ENCODE assay signal across 12 mouse cellular contexts in the genomic region with DNA sequence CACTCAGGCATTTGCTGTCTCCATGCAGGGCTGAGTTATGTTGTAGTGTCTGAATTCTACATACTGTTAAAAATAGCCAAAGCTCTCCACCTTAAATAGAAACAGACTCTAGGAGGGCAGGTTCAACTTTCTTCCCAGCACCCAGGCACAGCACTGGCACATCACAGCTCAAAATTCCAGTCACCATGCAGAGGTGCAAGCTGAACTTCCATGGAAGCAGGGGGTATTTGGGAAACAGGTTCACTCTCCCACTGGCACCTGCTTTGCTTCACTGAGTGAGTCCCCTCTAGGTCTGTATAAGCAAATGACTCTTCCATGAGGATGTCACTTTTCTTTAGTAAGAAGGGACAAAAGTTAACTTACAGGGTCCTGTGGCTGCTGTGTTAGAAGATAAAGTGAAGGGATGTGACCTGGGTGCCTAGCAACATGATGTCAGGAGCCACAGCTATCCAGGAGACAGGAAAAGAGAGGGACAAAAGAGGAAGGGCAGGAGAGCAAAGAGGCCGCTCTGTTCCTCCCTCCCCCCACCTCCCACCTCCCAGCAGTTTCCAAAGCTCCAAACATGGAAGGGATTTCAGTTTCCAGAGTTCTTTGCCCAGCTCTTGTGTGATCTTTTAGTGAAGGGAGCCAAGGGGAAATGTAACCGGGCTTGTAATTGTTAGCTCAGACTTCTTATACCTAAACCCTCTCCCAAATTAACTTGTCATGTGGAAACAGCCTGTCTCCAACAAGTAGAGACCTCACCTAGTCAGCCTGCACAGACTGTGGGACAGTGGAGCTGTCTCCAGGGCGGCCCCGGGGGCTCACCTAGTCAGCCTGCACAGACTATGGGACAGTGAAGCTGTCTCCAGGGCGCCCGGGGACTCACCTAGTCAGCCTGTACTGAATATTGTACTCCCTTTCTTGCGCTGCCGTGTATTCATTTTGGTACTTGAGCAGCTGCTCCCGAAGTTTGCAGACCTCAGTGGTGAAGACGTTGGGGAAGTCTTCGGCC. TPM values are rescaled to one million over a fixed set of nuclear protein-coding genes. Genes with fewer than 3 reads are reported as not detected.
DNase-seq lines count a peak whose midpoint lies in the region; ATAC-seq lines count a peak whose summit lies in the region.
"Had no signal": no experiment of that assay in that cellular context is flagged by ENCODE, and none has a peak within 500 bp of the region (broad histone marks: within the 10 kb centered on the region; RNA-seq: fewer than 3 reads in every experiment).

No protein-coding gene starts in this region.

- H3K4me1 ChIP-seq in hindbrain, embryonic 10.5 days (replicated peaks), result peaks cover 17% of the 10 kb centered on the region
- peaks cover 10% of the 10 kb centered on the region; the same call in 1 of the 2 replicates for H3K4me1 ChIP-seq in hindbrain, embryonic 12.5 days
- H3K4me1 ChIP-seq in heart, embryonic 11.5 days (ENCODE audit: control insufficient read depth, insufficient read depth, low read length), result peaks cover 30% of the 10 kb centered on the region
- peaks cover 10% of the 10 kb centered on the region for H3K4me1 ChIP-seq in neural tube, embryonic 12.5 days

- H3K27ac ChIP-seq in hindbrain, embryonic 10.5 days, result peak overlapping the region; percentile 75
- no peak overlapping the region for H3K27ac ChIP-seq in hindbrain, embryonic 12.5 days
- H3K27ac ChIP-seq in heart, embryonic 11.5 days (ENCODE audit: low read depth, low read length), result peak overlapping the region; percentile 100
- no peak overlapping the region for H3K27ac ChIP-seq in neural tube, embryonic 12.5 days
- H3K27ac ChIP-seq: embryonic facial prominence, embryonic 12.5 days had no signal

- 36% methylated on average over 11 of the region's 11 CpGs for WGBS in hindbrain, embryonic 10.5 days
- WGBS in hindbrain, embryonic 12.5 days, result 40% methylated on average over 11 of the region's 11 CpGs
- 31% methylated on average over 11 of the region's 11 CpGs for WGBS in heart, embryonic 11.5 days (ENCODE audit: insufficient replicate concordance)
- WGBS in neural tube, embryonic 12.5 days, result 54% methylated on average over 11 of the region's 11 CpGs

- H3K9me3 ChIP-seq in hindbrain, embryonic 10.5 days, result no peaks in the 10 kb centered on the region
- H3K9me3 ChIP-seq in hindbrain, embryonic 12.5 days (replicated peaks), result no peaks in the 10 kb centered on the region
- H3K9me3 ChIP-seq in heart, embryonic 11.5 days (replicated peaks; ENCODE audit: control insufficient read depth, low read length), result no peaks in the 10 kb centered on the region
- H3K9me3 ChIP-seq in neural tube, embryonic 12.5 days, result no peaks in the 10 kb centered on the region
- H3K9me3 ChIP-seq: embryonic facial prominence, embryonic 12.5 days had no signal

- no peak overlapping the region for H3K4me2 ChIP-seq in hindbrain, embryonic 12.5 days (replicated peaks)
- peak overlapping the region; percentile 50 for H3K4me2 ChIP-seq in heart, embryonic 11.5 days
- H3K4me2 ChIP-seq in neural tube, embryonic 12.5 days (replicated peaks), result no peak overlapping the region
- H3K4me2 ChIP-seq: embryonic facial prominence, embryonic 12.5 days had no signal

- no peak for ATAC-seq in hindbrain, embryonic 12.5 days (ENCODE audit: low FRiP score)
- ATAC-seq in heart, embryonic 11.5 days (replicated peaks; ENCODE audit: insufficient number of reproducible peaks, low FRiP score, low TSS enrichment), result peak; percentile 82
- 0 out of 2 replicates have a peak, but pooled peaks have one; percentile 56 for ATAC-seq in neural tube, embryonic 12.5 days (ENCODE audit: low FRiP score, low read depth)
- ATAC-seq in monocyte, adult 5-6 weeks (replicated peaks; ENCODE audit: insufficient number of reproducible peaks, low FRiP score, low TSS enrichment, poor library complexity, severe bottlenecking), result no peak

- no peaks in the 10 kb centered on the region for H3K27me3 ChIP-seq in hindbrain, embryonic 10.5 days (ENCODE audit: insufficient read depth, poor library complexity, severe bottlenecking)
- H3K27me3 ChIP-seq in hindbrain, embryonic 12.5 days, result no peaks in the 10 kb centered on the region
- no peaks in the 10 kb centered on the region for H3K27me3 ChIP-seq in heart, embryonic 11.5 days (ENCODE audit: control insufficient read depth, insufficient read depth, low read length)
- H3K27me3 ChIP-seq in neural tube, embryonic 12.5 days (replicated peaks), result no peaks in the 10 kb centered on the region
- H3K27me3 ChIP-seq: embryonic facial prominence, embryonic 12.5 days had no signal

- peak overlapping the region; percentile 13; the same call in 1 of the 2 replicates for H3K4me3 ChIP-seq in hindbrain, embryonic 10.5 days
- no peak overlapping the region for H3K4me3 ChIP-seq in hindbrain, embryonic 12.5 days
- no peak overlapping the region; the same call in 1 of the 2 replicates for H3K4me3 ChIP-seq in heart, embryonic 11.5 days (ENCODE audit: low read depth, low read length)
- H3K4me3 ChIP-seq in neural tube, embryonic 12.5 days, result no peak overlapping the region
- H3K4me3 ChIP-seq: embryonic facial prominence, embryonic 12.5 days had no signal

- no peaks in the 10 kb centered on the region for H3K36me3 ChIP-seq in hindbrain, embryonic 10.5 days
- no peaks in the 10 kb centered on the region for H3K36me3 ChIP-seq in hindbrain, embryonic 12.5 days
- H3K36me3 ChIP-seq in heart, embryonic 11.5 days (ENCODE audit: control insufficient read depth, insufficient read depth, low read length), result no peaks in the 10 kb centered on the region
- no peaks in the 10 kb centered on the region for H3K36me3 ChIP-seq in neural tube, embryonic 12.5 days
- H3K36me3 ChIP-seq: embryonic facial prominence, embryonic 12.5 days had no signal

- DNase-seq in hindbrain, embryonic 10.5 days (ENCODE audit: low spot score), result no peak
- DNase-seq in brain, adult 2 months (ENCODE audit: low read depth, low spot score), result peak; percentile 42
- no peak for DNase-seq in urinary bladder, postnatal 36 days (ENCODE audit: low spot score in 2 of 2)
- DNase-seq in thymus, adult 18-20 months, result no peak
- DNase-seq: kidney, adult 2 months; liver; lung, postnatal 36 days had no signal

- no peak overlapping the region for H3K9ac ChIP-seq in hindbrain, embryonic 12.5 days
- peak overlapping the region; percentile 70 for H3K9ac ChIP-seq in heart, embryonic 11.5 days (ENCODE audit: low read depth, low read length)
- no peak overlapping the region for H3K9ac ChIP-seq in neural tube, embryonic 12.5 days
- H3K9ac ChIP-seq: embryonic facial prominence, embryonic 12.5 days had no signal

RNA-seq across cellular contexts. Expression of gene Fgl2, which starts 42.5 kb away (rescaled TPM):
- 2.2 and 2.3 TPM in 2 replicates for polyA plus RNA-seq in hindbrain, embryonic 10.5 days (2016; fragmentation: Nextera tagmentation; extraction: Ambion mirVana)
- polyA plus RNA-seq in hindbrain, embryonic 12.5 days (2016; fragmentation: Nextera tagmentation; extraction: Ambion mirVana), result 5.6 and 5.7 TPM in 2 replicates
- 19.9 and 31.3 TPM in 2 replicates for polyA plus RNA-seq in heart, embryonic 11.5 days (2014; fragmentation: Nextera tagmentation; extraction: Ambion mirVana)
- polyA plus RNA-seq in neural tube, embryonic 12.5 days (2016; fragmentation: Nextera tagmentation; extraction: Ambion mirVana), result 2.3 and 3.5 TPM in 2 replicates
- total RNA-seq in monocyte, adult 5-6 weeks (2017), result 111 to 206 TPM (median 113 TPM) in 3 replicates

Comparison
In these comparisons a context has a peak if more than half of its experiments do, and no peak if none do; other contexts are left out.
1. H3K27ac ChIP-seq: peak in hindbrain, embryonic 10.5 days (single experiment) and heart, embryonic 11.5 days (single experiment); none in hindbrain, embryonic 12.5 days (single experiment) and neural tube, embryonic 12.5 days (single experiment).
2. ATAC-seq: peak in heart, embryonic 11.5 days (single experiment) and neural tube, embryonic 12.5 days (single experiment); none in hindbrain, embryonic 12.5 days (single experiment) and monocyte, adult 5-6 weeks (single experiment).